Mouse (Mus musculus) left cerebral cortex, adult 9 months (tissue): ENCODE measurements around the gene Rnd1.
A peak's percentile ranks its signal among the peaks of the same experiment; 100 is the strongest.

Source experiments
- DNase-seq, 2 experiments: peaks; one replicate each; pipeline ENCODE4 v3.0.0; 2022; ENCODE audit warnings: low spot score in 2 of 2

Gene Rnd1

DNA sequence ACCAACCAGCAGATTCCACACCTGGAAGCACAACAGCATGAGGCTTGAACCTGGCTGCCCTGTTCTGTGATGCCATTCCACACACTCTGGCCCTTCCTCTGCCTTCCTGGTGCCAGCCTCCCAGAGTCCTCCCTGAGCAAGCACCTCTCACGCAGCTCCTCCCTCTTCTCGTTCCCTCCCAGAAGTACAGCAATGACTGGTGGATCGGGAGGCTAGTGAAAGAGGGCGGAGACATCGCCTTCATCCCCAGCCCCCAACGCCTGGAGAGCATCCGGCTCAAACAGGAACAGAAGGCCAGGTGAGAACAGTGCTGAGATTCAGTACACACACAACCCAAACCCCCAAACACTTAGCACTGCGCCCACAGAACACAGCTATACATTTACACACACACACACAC lies 37.1 kb downstream of the Rnd1 start:
- no peak for DNase-seq

DNA sequence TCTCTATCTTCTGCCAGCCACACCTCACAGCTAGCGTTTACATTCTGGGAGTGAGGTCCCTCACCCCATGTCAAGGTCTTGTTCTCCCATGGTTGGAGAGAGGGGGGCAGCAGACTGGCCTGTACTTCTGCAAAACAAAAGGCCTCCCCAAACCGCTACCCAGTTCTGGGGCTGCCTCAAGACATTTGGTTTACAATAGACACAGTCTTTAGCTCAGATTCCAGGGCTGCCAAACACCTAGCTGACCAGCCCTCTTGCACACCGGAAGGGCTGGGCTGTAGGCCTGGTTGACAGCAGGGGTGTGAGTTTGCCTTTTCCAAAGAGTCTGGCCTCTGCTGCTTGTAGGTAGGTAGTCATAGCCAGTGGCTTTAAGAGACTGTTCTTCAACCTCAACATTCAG lies 40.1 kb downstream of the Rnd1 start:
- no peak for DNase-seq

DNA sequence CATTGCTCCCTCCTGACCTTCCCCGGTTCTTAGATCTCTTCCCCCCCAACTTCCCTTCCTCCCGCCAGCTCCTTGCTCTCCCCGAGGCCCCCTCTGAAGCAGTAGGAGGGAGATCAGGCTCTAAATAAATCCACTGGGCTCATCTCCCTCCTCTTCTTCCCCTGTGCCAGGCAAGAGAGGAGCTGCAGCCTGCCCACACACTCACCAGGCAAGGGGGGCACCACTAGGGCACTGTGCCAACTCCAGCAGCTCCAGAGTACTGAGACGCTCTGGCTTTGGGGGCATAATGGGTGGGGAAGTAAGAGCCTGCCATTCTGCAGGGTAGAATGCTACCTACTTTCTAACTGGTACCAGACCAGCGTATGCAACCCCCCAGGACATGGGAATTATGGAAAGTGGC lies 40.7 kb downstream of the Rnd1 start:
- DNase-seq, result peak in 1 of 2 experiments; percentile 70

DNA sequence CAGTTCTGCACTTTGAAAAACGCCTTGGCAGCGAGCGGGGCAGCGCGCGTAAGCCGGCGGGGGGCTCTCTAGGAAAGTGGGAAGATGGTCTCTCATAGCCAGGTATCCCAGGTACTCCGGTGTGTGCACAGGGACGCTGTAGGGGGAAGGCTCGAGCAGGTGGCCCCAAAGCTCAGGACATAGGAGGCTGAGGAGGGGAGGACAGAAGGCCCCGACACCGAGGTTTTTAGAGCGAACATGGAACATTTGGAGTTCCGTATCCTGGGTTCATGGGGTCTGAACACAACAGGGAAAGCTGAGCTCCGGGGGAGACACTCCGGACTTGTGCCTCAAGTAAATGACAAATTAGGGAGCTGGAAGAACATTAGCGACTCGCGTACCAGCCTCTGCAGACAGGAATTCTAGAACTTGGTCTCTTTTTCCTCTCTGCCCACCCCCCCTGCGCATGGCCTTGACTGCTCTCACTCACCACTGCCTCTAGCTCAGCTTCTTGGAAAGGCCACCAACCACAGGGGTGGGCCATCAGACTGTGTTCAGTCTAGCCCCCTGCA lies 41.9 kb downstream of the Rnd1 start:
- no peak for DNase-seq

DNA sequence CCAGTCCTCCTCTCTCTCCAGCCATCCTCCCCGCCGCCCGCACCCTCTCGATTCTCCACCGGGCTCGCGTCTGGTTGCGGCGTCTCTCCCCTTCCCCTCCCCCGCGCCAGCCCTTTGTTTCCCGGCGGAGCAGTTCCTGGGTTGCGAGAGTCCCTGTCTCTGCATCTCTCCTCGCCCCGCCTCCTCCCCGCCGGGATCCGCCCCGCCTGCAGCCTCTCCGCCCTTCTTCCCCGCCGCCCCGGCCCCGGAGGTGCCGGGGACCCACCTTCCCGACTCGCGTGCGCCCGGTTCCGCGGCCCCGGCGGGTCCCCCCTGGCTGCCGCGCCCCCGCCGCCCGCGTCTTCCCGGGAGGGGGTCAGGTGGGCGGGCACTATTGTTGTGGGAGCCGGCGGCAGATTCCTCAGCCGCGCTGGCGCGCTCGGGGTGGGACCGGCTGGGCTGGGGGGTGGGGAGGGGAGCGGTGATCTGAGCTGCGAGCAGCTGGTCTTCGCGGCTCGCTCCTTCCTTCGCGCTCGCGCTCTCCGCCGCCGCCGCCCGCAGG lies 42.6 kb downstream of the Rnd1 start:
- peak in 1 of 2 experiments; percentile 80 for DNase-seq

DNA sequence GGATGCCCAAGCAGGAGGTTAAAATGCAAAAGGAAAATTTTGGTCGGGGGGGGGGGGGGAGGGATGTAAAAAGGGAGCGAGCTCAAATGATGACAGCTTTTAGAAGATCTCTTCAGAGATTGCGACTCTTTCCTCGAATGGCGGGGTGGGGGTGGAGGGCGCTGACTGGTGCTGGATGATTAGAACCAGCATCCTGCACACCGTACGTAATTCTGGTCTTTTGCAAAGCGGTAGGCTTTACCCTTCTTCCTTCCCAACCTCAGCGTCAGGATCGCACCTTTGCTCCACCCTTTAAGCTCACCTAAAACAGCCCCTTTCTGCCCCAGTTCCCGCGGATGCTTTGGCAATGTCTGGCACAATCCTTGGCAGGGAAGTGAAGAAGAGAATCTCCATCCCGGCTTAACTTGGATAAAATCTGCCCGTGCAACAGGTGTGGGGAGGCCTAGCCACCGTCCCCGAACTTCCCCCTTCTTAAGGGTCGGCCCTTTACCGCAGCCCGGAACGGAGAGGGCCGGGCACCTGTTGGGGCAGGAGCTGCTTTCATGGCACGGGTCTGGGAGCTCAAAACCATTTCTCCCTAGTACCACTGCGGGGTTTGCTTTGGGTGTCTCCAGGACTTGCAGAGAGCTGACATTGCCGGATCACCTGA lies 43.3 kb downstream of the Rnd1 start:
- DNase-seq, result no peak

DNA sequence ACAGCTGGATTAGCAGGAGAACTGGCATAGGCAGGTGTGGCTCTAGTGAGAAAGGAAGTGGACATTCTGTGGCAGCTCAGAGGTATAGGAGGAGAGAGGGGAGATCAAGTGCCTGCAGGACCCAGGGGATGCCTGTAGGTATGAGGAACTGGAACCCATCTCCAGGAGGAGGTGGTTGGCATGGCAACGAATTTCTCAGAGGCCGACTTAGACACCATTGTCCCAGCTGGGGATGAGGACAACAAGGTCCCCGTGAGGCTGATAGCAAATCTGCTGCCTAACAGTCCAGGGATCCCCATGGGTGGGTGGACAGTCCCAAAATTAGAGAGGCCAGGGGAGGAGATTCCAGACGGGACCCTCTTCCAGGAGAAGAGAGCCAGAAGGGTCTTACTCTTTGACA lies 44.3 kb downstream of the Rnd1 start:
- no peak for DNase-seq

DNA sequence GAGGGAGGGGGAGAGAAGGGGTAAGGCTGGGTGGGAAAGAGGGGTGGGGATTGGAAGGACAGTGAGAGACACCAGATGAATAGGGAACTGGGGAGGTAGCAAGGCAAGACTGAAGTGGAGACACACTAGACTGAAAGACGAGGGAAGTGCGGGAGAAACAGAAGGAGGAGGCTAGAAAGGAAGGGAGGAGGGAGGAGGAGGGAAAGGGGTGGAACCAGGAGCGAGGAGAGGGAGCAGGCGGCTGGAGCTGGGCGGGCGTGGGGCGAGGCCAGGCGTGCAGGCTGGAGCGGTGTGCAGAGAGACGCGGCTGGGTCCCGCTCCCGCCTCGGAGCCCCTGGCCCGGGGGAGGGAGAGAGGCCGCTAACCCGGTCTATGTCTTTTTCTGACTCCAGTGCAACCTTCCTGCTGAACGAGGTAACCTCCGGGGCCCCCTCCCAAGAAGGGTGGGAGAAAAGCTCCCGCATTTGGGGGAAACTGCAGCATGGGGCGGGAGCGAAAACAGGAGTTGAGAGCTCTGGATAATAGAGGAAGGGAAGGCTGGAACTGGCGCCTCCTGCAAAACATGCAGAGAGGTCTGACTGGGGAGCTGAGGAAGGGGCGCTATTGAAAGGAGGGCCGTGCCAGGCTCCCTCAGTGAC lies 45.0 kb downstream of the Rnd1 start:
- peak in 1 of 2 experiments; percentile 64 for DNase-seq

DNA sequence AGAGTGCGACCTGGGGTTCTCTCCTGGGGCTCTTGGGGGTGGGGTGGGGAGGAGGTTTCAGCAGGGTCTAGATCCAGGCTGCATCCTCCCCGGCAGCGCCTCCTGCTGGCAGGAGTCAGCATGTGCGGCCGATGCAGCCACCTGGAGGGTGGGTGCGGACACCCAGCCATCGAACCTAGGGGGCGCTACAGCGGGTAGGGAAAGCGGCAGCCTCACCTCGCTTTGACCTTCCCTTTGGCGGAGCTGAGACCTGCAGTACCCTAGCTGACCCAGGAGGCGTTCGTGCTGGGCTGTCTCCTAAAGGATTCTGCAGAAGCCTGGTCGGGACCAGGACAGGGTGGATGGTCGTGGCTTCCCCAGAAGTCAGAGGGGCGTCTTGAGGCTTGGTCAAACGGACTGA lies 45.8 kb downstream of the Rnd1 start:
- DNase-seq, result no peak

DNA sequence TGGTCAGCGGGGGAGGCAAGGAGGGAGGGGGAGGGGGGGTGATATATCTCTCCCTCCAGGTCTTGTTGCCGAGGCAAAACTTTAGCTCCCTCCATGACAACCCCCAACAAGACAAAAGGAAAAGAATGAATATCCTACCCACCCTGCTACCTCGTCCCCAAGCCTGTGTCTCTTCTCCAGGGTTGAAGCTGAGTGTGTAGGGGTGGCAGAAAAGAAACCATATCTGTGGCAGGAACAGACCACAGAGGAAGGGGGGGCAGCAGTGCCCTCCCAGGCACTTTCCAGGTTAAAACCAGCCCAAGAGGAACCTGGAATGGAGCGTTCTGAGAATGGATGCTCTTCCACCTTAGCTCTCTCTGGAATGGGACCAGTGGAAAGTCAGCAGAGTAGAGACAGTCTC lies 46.7 kb downstream of the Rnd1 start, which contains the start of gene Cacnb3:
Cacnb3 (plus strand) TSS at position 301 of the 400 bp plus-strand sequence.
- DNase-seq, result no peak

DNA sequence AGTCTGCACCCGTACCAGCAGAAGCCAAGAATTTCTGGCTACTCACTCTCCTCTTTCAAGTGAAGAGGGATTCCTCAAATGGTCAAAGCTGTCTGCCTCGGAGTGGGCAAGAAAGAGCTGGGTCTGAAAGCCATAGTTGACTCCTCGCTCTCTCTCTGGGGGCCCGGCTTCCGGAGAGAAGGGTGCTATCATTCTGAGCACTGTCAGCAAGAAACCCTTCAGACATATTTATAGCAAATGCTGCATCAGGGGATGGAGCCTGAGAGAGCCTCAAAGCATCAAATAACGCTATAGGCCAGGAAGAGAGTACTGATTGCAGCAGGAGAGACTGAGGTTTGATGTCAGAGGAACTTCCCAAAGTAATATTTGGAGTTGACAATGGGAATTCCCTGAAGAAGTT lies 47.8 kb downstream of the Rnd1 start:
- DNase-seq, result no peak

DNA sequence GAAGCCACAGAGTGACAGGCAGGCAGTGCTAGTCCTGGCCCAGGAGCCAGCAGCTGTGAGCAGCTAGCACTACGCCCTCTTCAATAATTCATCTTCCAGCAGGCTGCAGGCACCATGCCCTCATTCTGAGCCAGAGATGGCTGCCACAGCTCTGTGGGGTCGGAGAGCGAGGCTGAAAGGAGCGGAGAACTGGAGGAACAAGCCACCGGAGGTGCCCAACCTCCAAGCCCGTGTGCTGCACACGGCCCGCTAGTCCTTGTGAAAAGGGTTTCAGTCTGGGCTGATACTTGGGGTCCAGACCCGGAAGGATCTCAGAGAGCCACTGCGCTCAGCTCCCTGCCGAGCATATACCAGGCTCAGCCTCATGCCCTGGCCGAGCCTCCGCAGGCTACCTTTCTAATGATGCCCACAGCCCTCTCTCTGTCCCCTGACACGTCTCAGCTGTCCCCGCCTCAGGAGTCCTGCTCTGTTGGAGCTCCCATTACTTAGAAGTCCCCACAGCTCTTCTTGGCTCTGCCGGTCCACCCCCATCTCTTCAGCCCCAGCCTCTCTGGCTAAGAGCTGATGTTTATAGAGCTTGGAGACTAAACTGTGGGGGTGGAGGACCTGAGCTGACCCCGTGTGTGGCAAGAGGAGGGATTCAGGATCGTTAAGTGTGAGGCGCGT lies 48.5 kb downstream of the Rnd1 start:
- DNase-seq, result no peak

DNA sequence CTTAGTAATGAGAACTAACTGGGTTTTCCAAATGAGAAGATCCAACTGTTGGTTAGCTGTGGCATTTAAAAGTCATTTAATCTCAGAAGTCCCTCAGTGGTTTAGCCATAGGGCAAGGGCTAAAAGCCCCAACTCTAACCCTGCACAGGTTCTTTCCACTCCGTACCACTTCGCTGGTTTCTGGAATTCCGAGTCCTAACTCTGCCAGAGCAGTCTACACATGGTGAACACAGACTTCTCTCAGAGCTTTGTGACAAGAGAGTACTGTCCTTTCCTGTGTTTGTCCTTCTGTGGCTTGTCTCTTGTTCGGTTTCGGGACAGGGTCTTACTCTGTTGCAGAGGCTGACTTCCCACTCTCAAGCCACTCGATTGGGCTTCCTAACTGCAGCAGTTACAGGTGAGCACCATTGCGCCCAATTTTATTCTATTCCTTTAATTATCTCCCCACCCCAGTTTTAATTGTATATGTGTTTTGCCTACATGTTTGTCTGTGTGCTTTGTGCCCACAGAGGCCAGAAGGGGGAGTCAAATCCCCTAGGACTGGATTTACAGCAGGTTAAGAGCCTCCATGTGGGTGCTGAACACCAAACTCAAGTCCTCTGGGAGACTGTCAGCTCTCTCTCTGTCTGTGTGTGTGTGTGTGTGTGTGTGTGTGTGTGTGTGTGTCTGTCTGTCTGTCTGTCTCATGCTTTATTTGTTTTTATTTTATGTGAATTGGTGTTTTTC lies 50.6 kb downstream of the Rnd1 start:
- DNase-seq, result no peak

DNA sequence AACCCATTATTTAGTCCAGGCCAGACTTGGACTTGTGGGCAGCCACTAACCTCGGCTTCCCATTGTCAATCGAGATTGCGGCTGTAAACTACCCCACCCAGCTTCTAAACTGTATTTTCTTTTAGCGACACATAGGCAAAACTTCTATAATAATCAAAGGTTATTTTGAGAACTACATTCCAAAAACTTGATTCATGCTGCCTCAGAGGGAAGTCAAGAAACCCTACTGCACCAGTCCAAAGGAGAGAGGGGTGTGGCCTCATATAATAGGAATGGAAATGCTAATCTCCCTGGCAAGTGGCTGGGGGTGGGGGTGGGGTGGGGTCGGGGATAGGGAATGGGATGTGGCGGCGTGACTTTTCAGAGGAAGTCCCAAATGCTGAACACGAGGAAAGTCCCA lies 51.2 kb downstream of the Rnd1 start:
- no peak for DNase-seq

DNA sequence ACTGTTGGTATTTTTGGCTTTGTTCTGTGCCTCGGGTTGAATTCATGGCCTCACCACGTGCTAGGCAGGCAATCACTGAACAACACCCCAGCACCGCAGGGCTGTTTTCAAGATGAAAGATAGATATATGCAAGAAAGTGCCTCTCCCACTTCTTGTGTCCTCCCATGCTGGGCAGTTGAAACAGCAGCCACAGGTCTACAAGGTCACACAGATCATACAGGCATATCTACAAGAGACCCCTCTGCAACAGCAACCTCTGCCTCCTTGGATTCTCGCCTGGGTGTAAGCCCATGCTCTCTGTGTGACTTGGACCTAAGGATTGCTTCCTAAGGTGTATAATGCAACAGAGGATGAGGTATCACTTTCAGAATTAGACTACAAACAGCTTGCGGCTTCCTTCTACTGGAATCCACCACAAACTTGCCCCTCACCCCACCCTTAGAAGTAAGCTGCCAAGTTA lies 53.9 kb downstream of the Rnd1 start:
- DNase-seq, result no peak

DNA sequence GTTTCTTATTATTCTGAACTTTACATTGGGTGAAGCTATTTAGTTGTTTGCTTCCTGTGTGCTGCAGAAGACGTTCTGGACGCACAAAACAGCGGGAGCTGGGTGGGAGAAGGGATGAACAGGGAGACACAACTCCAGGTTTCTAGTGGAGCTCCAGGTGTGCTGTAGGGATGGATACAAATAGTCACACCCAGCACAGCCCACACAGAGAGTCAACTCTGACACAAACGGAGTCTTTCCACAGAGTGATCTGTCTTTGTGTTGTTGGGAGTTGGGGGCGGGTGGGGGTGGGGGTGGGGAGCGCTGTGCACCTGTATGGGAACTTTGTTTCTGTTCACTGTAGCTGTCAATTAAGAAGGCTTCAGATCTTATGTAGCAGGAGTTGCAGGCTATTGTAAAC lies 54.5 kb downstream of the Rnd1 start:
- DNase-seq, result no peak

DNA sequence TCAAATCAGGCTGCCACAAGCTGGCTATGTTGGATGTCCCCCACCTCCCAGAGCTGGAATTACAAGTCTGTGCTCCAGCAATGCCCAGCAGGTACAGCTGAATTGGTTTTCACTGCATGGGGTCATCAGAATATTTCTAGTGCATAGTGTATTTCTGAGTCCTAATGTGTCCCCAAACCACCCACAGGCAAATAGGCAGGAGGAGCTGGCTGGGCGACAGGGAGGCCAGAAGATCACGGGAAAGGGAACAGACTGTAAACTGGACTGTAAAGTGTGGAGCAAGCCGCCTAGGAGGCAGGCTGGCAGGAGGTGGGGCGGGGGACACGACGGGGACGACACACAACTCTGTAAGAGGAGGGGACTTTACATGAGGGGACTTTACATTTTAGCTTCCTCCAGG lies 55.1 kb downstream of the Rnd1 start:
- no peak for DNase-seq

DNA sequence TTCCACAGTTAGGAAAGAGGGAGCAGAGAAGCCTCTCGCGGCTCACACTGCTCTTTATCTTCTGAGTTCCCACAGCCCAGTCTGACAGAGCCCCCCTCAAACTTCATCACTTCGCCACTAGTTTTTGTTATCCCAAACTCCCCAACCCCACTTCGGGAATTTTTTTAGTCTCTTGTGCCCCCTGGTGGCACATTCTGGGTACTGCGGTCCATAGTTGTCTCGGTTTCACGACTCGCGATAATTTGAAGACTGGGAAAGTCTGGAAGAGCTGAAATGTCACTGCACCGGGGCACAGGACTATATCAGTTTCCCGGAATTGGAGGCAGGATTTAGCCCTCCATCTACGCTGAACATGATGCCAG lies 60.1 kb downstream of the Rnd1 start:
- peak in 1 of 2 experiments; percentile 77 for DNase-seq

DNA sequence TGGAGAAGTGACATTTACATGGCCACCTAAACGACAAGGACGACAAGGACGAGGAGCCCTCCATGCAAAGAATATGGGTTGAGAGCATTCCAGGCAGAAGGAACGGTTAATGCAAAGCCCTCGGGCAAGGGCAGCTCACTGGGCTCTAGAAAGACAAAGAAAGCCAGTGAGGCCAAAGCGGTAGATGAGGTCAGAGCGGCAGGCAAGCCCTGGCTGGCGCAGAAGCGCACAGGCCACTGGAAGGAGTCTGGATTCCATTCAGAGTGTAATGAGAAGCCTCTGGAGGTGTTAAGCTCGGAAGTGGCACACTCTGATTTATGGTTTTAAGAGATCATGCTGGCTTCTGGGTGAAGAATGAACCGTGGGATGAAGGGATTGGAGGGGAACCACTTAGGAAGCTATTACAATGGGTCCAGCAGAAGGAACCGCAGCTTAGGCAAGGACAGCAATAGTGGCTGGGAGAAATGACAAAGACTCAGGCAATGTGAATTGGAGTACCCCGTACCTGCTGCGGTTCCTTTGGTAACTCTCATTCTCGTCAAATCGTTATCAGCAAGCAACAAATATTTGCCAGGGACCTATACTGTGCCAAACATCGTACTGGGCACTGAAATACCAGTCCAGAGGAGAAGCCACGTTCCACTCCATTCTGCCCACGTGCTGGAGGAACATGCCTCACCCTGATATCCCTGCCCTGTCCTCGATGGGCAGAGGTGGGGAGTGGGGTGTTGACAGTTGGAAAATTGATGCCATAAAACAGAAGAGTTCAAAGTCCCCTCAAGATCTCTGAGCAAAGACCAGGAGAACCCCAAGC lies 60.7 kb downstream of the Rnd1 start:
- DNase-seq, result no peak

DNA sequence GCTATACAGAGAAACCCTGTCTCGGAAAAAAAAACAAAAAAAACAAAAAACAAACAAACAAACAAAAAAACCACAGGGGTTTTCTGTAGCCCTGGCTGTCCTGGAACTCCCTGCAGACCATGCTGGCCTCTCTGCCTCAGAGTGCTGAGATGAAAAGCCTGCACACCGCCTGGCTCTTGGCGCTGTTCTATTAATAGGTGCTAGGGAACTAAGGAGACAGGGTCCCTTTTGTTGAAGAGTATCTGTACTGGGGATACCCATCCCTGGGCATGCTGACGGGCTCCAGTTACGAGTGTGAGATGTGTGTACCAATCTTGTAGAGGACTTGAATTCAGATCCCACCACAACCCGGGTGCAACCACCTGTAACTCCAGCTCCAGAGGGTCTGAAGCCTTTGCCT lies 61.5 kb downstream of the Rnd1 start:
- no peak for DNase-seq

DNA sequence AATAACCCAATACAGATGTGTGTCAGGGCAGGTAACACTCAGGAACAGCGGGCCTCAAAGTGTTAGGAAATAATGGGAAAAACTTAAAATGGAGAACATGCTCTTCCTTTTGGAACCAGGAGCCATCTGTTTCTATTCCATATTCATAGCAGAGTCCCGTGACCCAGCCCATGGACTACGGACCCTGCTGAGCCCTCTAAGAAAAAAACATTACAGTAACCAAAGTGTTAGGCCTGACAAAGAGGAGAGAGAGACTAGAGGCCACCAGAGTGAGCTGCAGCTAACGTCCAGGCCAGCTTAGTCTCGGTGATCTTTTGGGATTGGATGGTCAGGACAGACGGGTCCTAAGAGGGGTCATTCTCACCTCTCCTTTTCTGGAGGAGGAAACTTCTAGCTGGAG lies 62.3 kb downstream of the Rnd1 start:
- DNase-seq, result no peak
